Mouse (Mus musculus) erythroblast, embryonic 14.5 days (primary cell): Measurements from ENCODE around the gene Ythdf2. TPM values are rescaled to one million over a fixed set of nuclear protein-coding genes. Genes with fewer than 3 reads are reported as not detected.

Experiments
- H3K27me3 ChIP-seq: 2 replicates; pipeline ENCODE4 v1.6.1; 2012; ENCODE audit warnings: inconsistent platforms; ENCODE audit not compliant: control insufficient read depth
- H3K36me3 ChIP-seq: 2 replicates; pipeline ENCODE4 v1.6.1; 2012; ENCODE audit warnings: mild to moderate bottlenecking, inconsistent platforms; ENCODE audit not compliant: control insufficient read depth
- H3K4me1 ChIP-seq: 2 replicates; pipeline ENCODE4 v1.6.1; 2012; ENCODE audit warnings: inconsistent platforms; ENCODE audit not compliant: control insufficient read depth
- H3K4me3 ChIP-seq: replicated peaks from 2 replicates; pipeline ENCODE3; 2012; ENCODE audit warnings: moderate library complexity, mild to moderate bottlenecking, inconsistent platforms
- H3K9me3 ChIP-seq: 2 replicates; pipeline ENCODE4 v1.6.1; 2012; ENCODE audit warnings: low read length, inconsistent platforms, mixed read lengths; ENCODE audit not compliant: control insufficient read depth
- GATA1 ChIP-seq: IDR thresholded peaks from 2 replicates; pipeline ENCODE4 v1.6.1; 2012; ENCODE audit warnings: low read length, inconsistent platforms, mixed read lengths
- TAL1 ChIP-seq: IDR thresholded peaks from 3 replicates; pipeline ENCODE4 v1.6.1; 2012; ENCODE audit warnings: low read length, inconsistent platforms, mixed read lengths
- polyA plus RNA-seq: library from polyadenylated mRNA; stranded (reverse); fragments of >175 nt; gene quantifications from 2 replicates; pipeline ENCODE4 v1.2.3, GENCODE M21; 2012

Gene Ythdf2
- polyA plus RNA-seq, 1 experiment: 1.2 TPM

DNA sequence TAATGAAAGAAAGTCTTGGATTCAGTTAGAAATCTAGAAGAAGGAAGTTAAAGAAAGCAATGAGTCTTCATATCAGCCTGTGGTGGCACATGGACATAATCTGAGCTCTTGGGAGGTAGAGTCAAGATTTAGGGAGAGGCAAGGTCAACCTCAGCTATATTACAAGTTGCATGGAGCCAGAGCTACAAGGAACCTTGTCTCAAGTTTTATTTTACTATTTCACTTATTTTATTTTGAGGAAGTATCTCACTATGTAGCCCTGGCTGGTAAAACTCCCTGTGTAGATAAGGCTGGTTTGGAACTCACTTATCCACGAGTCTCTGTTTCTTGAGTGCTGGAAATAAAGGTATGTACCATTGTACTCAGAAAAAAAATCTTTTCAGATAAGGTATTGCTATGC, 4.5 kb upstream of the Ythdf2 start:
- peaks cover 31% of the 10 kb centered on the region for H3K4me1 ChIP-seq
- no peak for TF ChIP-seq GATA1
- TF ChIP-seq TAL1: no peak
- no peaks in the 10 kb centered on the region for H3K36me3 ChIP-seq
- H3K4me3 ChIP-seq: no peak overlapping the region
- no peaks in the 10 kb centered on the region for H3K27me3 ChIP-seq
- no peaks in the 10 kb centered on the region for H3K9me3 ChIP-seq

DNA sequence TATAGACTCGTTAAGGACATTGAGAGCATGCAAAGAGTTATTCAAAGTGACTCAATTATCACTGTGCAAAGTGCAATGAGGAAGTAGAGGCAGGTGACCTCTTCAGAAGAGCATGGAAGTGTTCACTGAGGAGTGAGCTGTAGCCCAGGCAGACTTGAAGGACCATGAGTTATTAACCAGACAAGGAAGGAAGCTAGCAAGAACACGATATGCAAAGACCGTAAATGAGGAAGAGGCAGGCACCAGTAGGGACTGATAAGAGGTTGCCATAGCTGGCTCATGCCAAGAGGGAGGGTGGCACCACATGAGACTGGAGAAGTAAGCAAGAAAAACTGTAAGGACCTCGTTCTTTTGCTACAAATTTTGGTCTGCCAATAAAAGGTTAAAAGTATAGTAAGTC, 2.7 kb upstream of the Ythdf2 start:
- TF ChIP-seq TAL1 (no peak), GATA1 (no peak)
- Histone ChIP-seq H3K9me3 (no peaks in the 10 kb centered on the region), H3K4me3 (no peak overlapping the region), H3K36me3 (peaks cover 9% of the 10 kb centered on the region), H3K27me3 (no peaks in the 10 kb centered on the region), H3K4me1 (peaks cover 40% of the 10 kb centered on the region)

DNA sequence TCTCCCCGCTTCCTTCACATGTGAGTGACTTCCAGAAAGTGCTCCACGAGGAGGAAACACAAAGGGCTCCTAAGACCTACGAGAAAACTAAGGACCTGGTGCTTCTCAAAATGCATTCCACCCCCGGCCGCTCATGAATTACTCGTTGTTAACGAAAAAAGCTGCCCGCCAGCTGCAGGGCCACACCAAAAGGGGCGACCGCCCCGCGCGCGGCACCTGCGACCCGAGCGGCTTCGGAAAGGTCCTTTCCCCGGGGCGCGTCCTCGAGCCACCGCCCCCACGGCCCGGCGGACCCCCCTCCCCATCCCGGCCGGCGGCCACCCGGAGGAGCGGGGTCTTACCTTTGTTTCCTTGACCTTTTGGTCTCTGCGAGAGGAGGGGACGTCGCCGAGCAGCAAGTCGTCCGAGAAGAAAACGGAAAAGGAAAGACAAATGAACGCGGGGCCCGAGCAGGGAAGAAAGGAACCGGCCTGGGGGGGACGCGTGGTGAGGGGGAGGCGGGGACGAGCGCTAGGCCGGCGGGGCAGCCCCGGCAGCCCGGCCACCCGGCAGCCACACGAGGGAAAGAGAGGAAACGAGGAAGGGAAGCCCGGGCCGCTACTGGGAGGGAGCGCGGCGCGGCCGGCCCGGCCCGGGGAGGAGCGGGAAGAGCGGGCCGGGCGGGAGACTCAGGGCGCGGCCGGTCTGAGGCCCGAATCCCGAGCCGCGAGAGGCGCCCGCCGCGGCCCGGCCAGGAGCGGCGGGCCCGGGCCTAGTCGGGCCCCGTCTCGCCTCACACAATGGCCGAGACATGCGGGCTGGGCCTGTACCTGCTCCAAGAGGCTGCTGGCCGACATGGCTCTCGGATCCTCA, 786 bp downstream of the Ythdf2 start:
- TF ChIP-seq GATA1 (no peak), TAL1 (no peak)
- Histone ChIP-seq H3K27me3 (no peaks in the 10 kb centered on the region), H3K36me3 (peaks cover 42% of the 10 kb centered on the region), H3K4me3 (peak overlapping the region; percentile 96), H3K4me1 (peaks cover 50% of the 10 kb centered on the region), H3K9me3 (no peaks in the 10 kb centered on the region)

DNA sequence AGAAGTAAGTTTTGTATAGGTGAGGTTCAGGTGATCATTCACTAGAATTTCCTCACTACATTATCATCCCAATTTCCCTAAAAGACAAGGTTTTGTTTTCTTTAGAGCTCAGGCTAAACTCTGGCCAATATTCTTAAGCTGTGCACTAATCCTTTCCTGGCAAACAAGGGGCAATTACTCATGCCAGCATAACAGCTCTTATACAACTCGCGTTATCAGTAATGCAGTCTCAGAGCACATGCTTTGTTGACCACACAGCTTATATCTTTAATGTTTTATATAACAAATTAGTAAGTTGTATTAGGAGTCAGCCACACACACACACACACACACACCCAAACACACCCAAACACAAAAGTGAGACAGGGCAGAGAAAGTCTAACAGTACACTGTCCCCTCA, 1.8 kb downstream of the Ythdf2 start:
- Histone ChIP-seq H3K36me3 (peaks cover 52% of the 10 kb centered on the region), H3K27me3 (no peaks in the 10 kb centered on the region), H3K4me3 (peak overlapping the region; percentile 96), H3K9me3 (no peaks in the 10 kb centered on the region), H3K4me1 (peaks cover 49% of the 10 kb centered on the region)
- TF ChIP-seq TAL1 (no peak), GATA1 (no peak)

DNA sequence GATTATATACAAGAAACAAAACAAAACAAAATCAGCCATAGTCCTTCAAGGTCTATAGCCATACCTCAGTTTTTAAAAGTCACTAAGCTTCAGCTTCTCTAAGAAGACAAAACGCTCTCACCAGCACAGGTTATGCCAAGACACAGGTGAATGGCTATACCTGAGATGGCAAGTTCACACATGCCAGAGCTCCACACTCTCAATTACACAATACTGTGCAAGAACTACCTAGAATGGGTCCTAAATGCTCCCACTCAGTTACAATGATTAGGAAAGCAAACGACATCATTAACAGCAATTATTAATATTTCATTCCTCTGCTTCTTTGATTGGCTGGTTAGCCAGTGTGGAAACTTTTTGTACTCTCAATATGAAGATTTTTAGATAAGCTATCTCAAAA, 2.8 kb downstream of the Ythdf2 start:
- Histone ChIP-seq H3K9me3 (no peaks in the 10 kb centered on the region), H3K27me3 (no peaks in the 10 kb centered on the region), H3K4me1 (peaks cover 43% of the 10 kb centered on the region), H3K36me3 (peaks cover 62% of the 10 kb centered on the region), H3K4me3 (peak overlapping the region; percentile 10)
- TF ChIP-seq GATA1 (no peak), TAL1 (no peak)

DNA sequence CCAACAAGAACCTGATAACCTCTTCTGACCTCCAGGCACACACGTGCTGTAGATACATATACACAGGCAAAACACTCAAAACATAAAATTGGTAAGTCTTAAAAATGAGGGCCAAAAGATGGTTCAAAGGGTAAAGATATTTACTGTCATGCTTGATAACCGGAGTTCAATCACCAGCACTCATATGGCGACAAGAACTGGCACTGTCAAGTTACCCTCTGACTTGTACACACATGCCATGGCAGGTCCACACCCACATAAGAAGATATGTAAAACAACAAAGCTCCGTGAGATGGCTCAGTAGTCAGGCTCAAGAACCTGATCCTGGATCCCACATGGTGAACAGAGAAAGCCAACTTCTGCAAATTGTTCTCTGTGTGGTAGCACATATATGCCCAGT, 4.8 kb downstream of the Ythdf2 start:
- Histone ChIP-seq H3K27me3 (no peaks in the 10 kb centered on the region), H3K36me3 (peaks cover 83% of the 10 kb centered on the region), H3K4me3 (no peak overlapping the region), H3K9me3 (no peaks in the 10 kb centered on the region), H3K4me1 (peaks cover 43% of the 10 kb centered on the region)
- TF ChIP-seq TAL1: no peak
- TF ChIP-seq GATA1: no peak

DNA sequence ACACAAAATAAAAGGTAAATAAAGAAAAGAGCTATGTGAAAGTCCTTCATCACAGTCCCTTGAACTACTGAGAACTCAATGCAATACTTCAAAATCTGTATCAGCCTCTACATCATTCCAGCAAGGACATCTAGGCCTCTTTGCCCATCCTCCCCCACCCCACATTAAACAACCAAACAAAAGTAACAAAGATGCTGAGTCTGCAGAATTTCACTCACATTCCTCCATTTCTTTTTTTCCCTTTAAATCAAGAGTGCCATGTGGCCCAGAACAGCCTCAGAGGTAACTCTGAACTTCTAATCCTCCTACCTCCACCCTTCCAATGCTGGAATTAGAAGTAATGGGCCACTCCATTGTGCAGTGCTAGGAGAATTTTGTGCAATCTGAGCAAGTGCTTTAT, 13.3 kb downstream of the Ythdf2 start:
- Histone ChIP-seq H3K4me3 (no peak overlapping the region), H3K27me3 (no peaks in the 10 kb centered on the region), H3K36me3 (peaks cover 91% of the 10 kb centered on the region), H3K9me3 (no peaks in the 10 kb centered on the region), H3K4me1 (peaks cover 42% of the 10 kb centered on the region)
- no peak for TF ChIP-seq GATA1
- TF ChIP-seq TAL1: no peak

DNA sequence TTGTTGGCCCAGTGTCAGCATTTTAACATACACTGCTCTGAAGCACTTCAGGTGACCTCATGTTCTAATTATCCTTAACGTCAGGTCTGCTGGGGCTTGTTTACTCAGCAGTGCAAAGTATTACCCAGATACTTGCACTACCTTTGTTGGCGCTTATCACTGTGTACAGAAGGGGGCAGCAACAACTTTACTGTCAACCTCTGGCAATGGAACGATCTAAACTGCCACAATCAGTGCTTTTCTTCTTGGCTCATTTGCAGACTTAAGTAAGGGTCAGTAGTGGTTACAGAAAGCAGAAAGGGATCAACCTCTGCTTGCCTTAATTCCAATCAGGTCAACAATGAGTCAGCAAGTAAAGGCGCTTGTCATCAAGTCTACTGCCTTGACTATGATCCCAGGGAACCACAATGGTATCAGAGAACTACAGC, 13.8 kb downstream of the Ythdf2 start:
- Histone ChIP-seq H3K27me3 (no peaks in the 10 kb centered on the region), H3K4me1 (peaks cover 42% of the 10 kb centered on the region), H3K9me3 (no peaks in the 10 kb centered on the region), H3K36me3 (peaks cover 91% of the 10 kb centered on the region), H3K4me3 (no peak overlapping the region)
- TF ChIP-seq GATA1 (no peak), TAL1 (no peak)

DNA sequence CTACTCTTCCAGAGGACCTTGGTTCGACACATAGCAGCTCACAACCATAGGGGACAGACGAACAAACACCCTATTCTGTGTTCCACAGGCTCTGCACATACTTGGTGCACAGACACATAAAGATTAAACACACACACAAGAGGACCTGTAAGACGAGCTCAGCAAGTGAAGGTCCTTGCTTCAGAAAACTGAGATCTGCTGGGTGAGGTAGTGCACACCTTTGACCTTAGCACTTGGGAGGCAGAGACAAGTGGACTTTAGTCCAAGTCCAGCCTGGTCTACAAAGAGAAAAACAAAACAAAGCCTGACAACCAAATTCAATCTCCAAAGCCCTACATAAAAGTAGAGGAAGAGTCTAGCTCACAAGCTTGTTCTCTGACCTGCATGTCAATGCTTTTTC, 17.1 kb downstream of the Ythdf2 start:
- peaks cover 83% of the 10 kb centered on the region for H3K36me3 ChIP-seq
- no peaks in the 10 kb centered on the region for H3K9me3 ChIP-seq
- peaks cover 35% of the 10 kb centered on the region for H3K4me1 ChIP-seq
- H3K4me3 ChIP-seq: no peak overlapping the region
- TF ChIP-seq GATA1 (no peak), TAL1 (no peak)
- H3K27me3 ChIP-seq: no peaks in the 10 kb centered on the region
